Comparison of ENCODE assay signal across 8 mouse cellular contexts in the genomic region with DNA sequence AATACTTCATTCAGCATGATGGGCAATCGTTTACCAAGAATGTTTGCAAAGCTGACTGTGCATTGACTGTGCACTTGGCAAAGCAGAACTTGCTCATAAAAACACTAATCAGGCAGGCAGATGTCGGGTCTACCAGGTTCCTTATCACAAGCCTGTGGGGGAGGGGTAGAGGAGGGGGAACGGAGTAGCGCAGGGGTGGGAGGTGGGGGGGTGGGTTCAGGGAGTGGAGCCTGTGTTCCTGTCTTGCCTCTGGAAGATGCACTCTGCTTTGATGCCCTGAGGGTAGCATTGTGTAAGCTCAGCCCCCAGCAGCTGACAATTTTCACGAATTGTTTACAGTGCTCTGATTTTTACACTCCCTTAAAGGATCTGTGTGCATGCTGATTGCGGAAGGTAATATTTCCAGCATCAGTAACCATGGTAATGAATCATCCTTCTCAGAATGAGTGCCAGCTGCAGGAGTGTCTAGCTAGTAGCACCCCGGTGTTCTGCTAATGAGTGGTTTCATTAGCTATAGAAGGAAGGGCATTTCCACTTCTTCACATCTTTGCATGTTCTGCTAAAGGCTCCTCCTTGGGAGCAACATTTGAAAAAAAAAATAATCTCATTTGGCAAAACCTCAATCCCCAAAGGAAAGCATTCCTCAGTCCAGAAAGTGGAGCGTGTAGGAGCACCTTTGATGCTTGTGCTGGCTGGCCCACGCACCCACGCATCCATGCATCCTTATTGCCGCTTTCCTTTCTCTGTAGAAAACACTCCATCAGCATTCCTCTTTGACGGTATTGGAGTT. TPM values are rescaled to one million over a fixed set of nuclear protein-coding genes. Genes with fewer than 3 reads are reported as not detected.
DNase-seq lines count a peak whose midpoint lies in the region; ATAC-seq lines count a peak whose summit lies in the region.

No protein-coding gene starts in this region.

- no peak for DNase-seq in heart, postnatal 25 days (ENCODE audit: low spot score)
- peak; percentile 73 for DNase-seq in cerebellum, adult 9-10 months
- DNase-seq in midbrain, embryonic 14.5 days, result peak; percentile 84
- no peak for DNase-seq in layer of hippocampus, postnatal 25 days (ENCODE audit: extremely low spot score in 1 of 2, low spot score in 1 of 2)
- no peak for DNase-seq in kidney, postnatal 10 days
- DNase-seq in thymus, postnatal 4 days, result no peak

- 0 out of 2 replicates have a peak overlapping the region, but pooled peaks have one; percentile 3 for H3K4me2 ChIP-seq in heart, embryonic 15.5 days
- H3K4me2 ChIP-seq in hindbrain, embryonic 13.5 days, result peak overlapping the region; percentile 47
- peak overlapping the region; percentile 48 for H3K4me2 ChIP-seq in midbrain, embryonic 14.5 days (ENCODE audit: low read length)

- no peaks in the 10 kb centered on the region for H3K36me3 ChIP-seq in heart, embryonic 15.5 days
- H3K36me3 ChIP-seq in hindbrain, embryonic 13.5 days, result no peaks in the 10 kb centered on the region
- no peaks in the 10 kb centered on the region for H3K36me3 ChIP-seq in midbrain, embryonic 14.5 days (ENCODE audit: control insufficient read depth, insufficient read depth, low read length)

- WGBS in heart, embryonic 15.5 days, result 32% methylated on average over 12 of the region's 12 CpGs
- WGBS in hindbrain, embryonic 13.5 days, result 19% methylated on average over 12 of the region's 12 CpGs
- 10% methylated on average over 12 of the region's 12 CpGs for WGBS in midbrain, embryonic 14.5 days

- no peak overlapping the region for H3K4me3 ChIP-seq in heart, embryonic 15.5 days
- 0 out of 2 replicates have a peak overlapping the region, but pooled peaks have one; percentile 14 for H3K4me3 ChIP-seq in hindbrain, embryonic 13.5 days
- 0 out of 2 replicates have a peak overlapping the region, but pooled peaks have one; percentile 3 for H3K4me3 ChIP-seq in midbrain, embryonic 14.5 days (replicated peaks; ENCODE audit: low read depth, low read length)

- no peak for ATAC-seq in heart, embryonic 15.5 days (replicated peaks; ENCODE audit: insufficient number of reproducible peaks, insufficient read depth, low FRiP score, low read depth)
- ATAC-seq in hindbrain, embryonic 13.5 days (ENCODE audit: low FRiP score), result peak; percentile 85
- ATAC-seq in midbrain, embryonic 14.5 days (ENCODE audit: low FRiP score, low TSS enrichment), result peak; percentile 79

- no peak overlapping the region for H3K9ac ChIP-seq in heart, embryonic 15.5 days
- peak overlapping the region; percentile 25; the same call in 1 of the 2 replicates for H3K9ac ChIP-seq in hindbrain, embryonic 13.5 days
- H3K9ac ChIP-seq in midbrain, embryonic 14.5 days (replicated peaks; ENCODE audit: low read length), result no peak overlapping the region

- intact Hi-C loops in heart, postnatal 25 days (cut with DNase I), result no loop called here

- H3K9me3 ChIP-seq in heart, embryonic 15.5 days (replicated peaks), result no peaks in the 10 kb centered on the region
- no peaks in the 10 kb centered on the region for H3K9me3 ChIP-seq in hindbrain, embryonic 13.5 days
- H3K9me3 ChIP-seq in midbrain, embryonic 14.5 days (ENCODE audit: control insufficient read depth, low read length), result no peaks in the 10 kb centered on the region

- H3K27ac ChIP-seq in heart, embryonic 15.5 days, result no peak overlapping the region
- H3K27ac ChIP-seq in hindbrain, embryonic 13.5 days, result peak overlapping the region; percentile 84
- peak overlapping the region; percentile 82 for H3K27ac ChIP-seq in midbrain, embryonic 14.5 days (replicated peaks; ENCODE audit: low read depth, low read length)

- H3K27me3 ChIP-seq in heart, embryonic 15.5 days, result no peaks in the 10 kb centered on the region
- H3K27me3 ChIP-seq in hindbrain, embryonic 13.5 days, result no peaks in the 10 kb centered on the region
- no peaks in the 10 kb centered on the region for H3K27me3 ChIP-seq in midbrain, embryonic 14.5 days (ENCODE audit: control insufficient read depth, insufficient read depth, low read length)

- H3K4me1 ChIP-seq in heart, embryonic 15.5 days (replicated peaks), result peaks cover under 1% of the 10 kb centered on the region; the same call in 1 of the 2 replicates
- H3K4me1 ChIP-seq in hindbrain, embryonic 13.5 days (replicated peaks), result peaks cover 53% of the 10 kb centered on the region
- peaks cover 23% of the 10 kb centered on the region for H3K4me1 ChIP-seq in midbrain, embryonic 14.5 days (ENCODE audit: control insufficient read depth, insufficient read depth, low read length)

RNA-seq across cellular contexts. Expression of gene Amer2, which starts 36.8 kb away (rescaled TPM):
- polyA plus RNA-seq in heart, embryonic 15.5 days (2015; fragmentation: Nextera tagmentation; extraction: Ambion mirVana), result 0.48 and 1.1 TPM in 2 replicates
- total RNA-seq in heart, postnatal 25 days (2021), result not detected
- 22.6 and 24.5 TPM in 2 replicates for polyA plus RNA-seq in hindbrain, embryonic 13.5 days (2015; fragmentation: Nextera tagmentation; extraction: Ambion mirVana)
- 17.3 and 19.2 TPM in 2 replicates for polyA plus RNA-seq in midbrain, embryonic 14.5 days (2014; fragmentation: Nextera tagmentation; extraction: Ambion mirVana)
- total RNA-seq in layer of hippocampus, postnatal 25 days (2021), result 10 to 100 TPM; 42.9 to 49.0 TPM

Comparison
In these comparisons a context has a peak if more than half of its experiments do, and no peak if none do; other contexts are left out.
1. DNase-seq: peak in cerebellum, adult 9-10 months (single experiment) and midbrain, embryonic 14.5 days (single experiment); none in heart, postnatal 25 days (single experiment), layer of hippocampus, postnatal 25 days (0 of 2), kidney, postnatal 10 days (single experiment) and thymus, postnatal 4 days (single experiment).
2. Peak in every context shown above with its lines, with median percentiles within 50 percentile points of each other: H3K4me2 ChIP-seq.